Mouse (Mus musculus) brain, embryonic 14.5 days (tissue): ENCODE data around the gene Reln. TPM values are rescaled to one million over a fixed set of nuclear protein-coding genes. Genes with fewer than 3 reads are reported as not detected.
A peak's percentile ranks its signal among the peaks of the same experiment; 100 is the strongest.

ENCODE experiments used
- DNase-seq: peaks from one replicate; pipeline ENCODE4 v3.0.0-alpha.2; 2011; ENCODE audit warnings: low read depth
- CTCF ChIP-seq: fragments of 200-500 bp; IDR thresholded peaks from 2 replicates; pipeline ENCODE4 v1.5.1; 2012; ENCODE audit warnings: inconsistent platforms, mild to moderate bottlenecking, moderate library complexity, borderline replicate concordance; ENCODE audit not compliant: insufficient read depth, insufficient read length; ENCODE audit errors: extremely low read depth
- POLR2A ChIP-seq: fragments of 200-500 bp; IDR thresholded peaks from 2 replicates; pipeline ENCODE4 v1.6.1; 2012; ENCODE audit warnings: mild to moderate bottlenecking, inconsistent platforms, borderline replicate concordance; ENCODE audit not compliant: poor library complexity, insufficient read depth, insufficient read length, severe bottlenecking; ENCODE audit errors: extremely low read depth
- polyA plus RNA-seq: library from polyadenylated mRNA; depleted of rRNA; stranded (reverse); fragments of >200 nt; gene quantifications from 2 replicates; pipeline ENCODE4 v1.2.3, GENCODE M21; 2012; rRNA removed

The Reln gene
- polyA plus RNA-seq = 113 and 127 TPM in 2 replicates

DNA sequence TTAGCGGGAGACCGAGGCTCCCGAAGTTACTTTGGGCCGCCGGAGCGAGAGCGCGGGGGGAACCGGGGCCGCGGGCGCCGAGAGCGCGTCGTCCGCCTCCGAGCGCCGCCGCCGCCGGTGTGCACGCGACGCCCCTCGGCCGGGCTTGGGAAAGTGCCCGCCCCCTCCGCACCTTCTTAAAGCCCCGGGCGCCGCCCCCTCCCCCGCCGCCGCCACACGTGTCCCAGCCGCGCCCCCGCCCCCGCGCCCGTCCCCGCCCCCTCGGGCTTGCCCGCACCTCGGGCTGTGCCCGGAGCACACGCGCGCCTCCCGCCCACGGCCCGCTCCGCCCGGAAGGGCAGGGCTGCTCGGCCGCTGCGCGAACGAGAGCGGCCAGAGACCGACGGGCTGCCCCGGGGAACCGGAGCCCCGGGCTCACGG lies at the start of gene Reln:
Reln (minus strand) TSS at position 147 of the 420 bp plus-strand sequence.
- peak; percentile 81 for TF ChIP-seq POLR2A
- no peak for TF ChIP-seq CTCF
- peak; percentile 85 for DNase-seq

DNA sequence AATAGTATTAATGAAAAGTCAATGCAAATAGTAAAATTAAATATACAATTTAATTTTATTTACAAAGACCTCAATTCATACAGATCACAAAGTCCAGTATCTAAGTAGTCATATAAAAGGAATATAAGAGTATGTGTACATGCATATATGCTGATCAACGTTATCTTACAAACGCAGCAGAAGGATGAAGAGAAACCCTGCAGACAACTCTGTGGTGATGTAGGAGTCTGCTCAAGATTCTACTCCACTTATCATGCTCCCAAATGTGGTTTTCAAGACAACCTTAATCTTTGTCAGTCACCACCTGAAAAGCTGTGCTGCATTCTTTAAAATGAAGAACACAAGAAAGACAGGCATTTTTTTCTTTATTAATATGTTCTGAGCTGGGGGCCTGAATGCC lies 44.0 kb upstream of the Reln start:
- no peak for DNase-seq
- TF ChIP-seq POLR2A = no peak
- TF ChIP-seq CTCF = no peak

GRCm38 (mm10) chr5:22360510-22360909 lies 16.0 kb upstream of the Reln start:
- no peak for TF ChIP-seq CTCF
- no peak for TF ChIP-seq POLR2A
- DNase-seq = no peak

- no peak for DNase-seq
- TF ChIP-seq POLR2A (no peak), CTCF (no peak)
Measured at GRCm38 (mm10) chr5:22348412-22348811, 3.9 kb upstream of the Reln start.

DNA sequence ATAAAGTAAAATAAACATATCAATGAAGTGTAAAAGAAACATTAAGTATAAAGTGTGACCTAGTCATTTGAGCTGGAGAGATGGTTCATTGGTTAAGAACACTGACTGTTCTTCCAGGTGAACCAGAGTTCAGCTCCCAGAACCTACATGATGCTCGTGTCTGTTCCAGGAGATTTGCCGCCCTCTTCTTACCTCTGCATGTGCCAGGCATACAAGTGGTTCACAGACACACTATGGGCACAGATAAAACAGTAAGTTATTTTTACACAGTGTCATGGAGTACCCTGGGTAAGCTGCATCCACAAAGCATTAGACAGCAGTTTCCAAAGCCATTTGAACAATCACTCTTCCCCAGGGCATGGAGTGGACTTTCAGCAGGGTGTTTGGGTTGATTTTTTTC lies 3.2 kb upstream of the Reln start:
- no peak for DNase-seq
- TF ChIP-seq CTCF (no peak), POLR2A (no peak)

DNA sequence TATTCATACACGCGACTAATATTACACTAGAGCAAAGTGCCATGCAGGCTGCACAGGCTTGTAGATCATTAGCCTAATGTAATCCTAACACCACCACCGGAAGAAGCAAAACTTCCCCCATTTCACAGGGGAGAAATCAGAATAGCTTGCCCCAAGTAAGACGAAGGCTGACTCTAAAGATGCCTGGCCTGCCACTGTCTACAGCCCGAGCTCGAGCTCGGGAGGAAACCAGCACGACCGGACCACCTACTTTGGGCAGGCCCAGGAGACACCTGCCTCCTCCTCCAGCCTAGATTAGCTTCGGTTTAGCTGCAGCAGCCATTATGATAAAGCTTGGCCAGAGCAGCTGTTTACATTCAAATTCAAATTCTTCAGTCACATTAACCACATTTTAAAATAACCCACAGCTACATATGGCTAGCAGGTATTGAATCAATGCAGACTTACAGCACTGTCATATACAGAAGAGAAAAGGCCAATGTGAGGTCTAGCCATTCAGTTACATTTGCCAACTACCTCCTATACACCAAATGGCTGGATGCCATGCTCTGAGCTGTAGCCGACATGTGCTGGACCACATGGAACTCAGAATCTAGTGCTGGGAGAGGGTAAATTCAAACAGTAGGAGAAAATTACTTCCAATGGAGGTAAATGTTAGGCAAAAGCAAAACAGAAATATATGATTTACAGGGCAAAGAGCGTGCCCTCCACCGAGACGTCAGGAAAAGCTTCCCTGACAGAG lies 1.6 kb upstream of the Reln start:
- peak; percentile 44 for DNase-seq
- TF ChIP-seq CTCF (no peak), POLR2A (no peak)

- peak; percentile 79 for DNase-seq
- TF ChIP-seq POLR2A = no peak
- TF ChIP-seq CTCF = no peak
Measured at GRCm38 (mm10) chr5:22344976-22345651, 612 bp upstream of the Reln start.

- DNase-seq = peak; percentile 43
- no peak for TF ChIP-seq POLR2A
- TF ChIP-seq CTCF = no peak
Measured at GRCm38 (mm10) chr5:22343843-22344555, 503 bp downstream of the Reln start.

DNA sequence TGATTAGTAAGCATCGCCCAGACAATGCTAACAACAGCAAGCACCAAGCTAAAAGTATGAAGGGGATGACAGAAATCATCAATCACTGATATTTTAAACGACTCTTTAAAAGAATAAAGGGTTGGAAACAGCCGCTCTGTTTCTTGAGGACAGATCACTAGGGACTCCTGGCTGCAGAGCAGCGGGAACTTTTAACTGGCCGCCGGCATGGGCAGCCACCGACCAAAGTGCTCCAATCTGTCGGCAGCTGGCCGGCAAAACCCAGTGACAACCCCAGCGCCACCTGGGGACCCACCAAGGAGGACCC lies 1.0 kb downstream of the Reln start:
- no peak for DNase-seq

DNA sequence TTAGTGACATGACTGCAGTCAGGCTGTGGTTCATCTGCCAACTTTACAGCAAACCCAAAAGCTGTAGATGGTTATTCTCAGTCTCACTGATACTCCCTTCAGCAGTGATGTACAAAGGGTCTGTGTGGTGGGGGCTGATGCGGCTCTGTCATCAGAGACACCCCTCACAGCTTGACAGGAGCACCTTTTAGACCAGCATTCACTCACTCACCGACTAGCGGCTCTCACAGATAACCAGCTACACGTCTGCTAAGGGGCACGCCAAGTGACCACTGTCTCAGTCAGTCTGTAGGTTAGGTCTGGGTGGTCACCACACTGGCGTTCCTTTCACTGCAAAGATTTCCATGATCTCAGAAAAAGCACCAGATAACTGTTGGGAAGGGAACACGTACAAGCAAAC lies 2.0 kb downstream of the Reln start:
- no peak for TF ChIP-seq CTCF
- no peak for TF ChIP-seq POLR2A
- no peak for DNase-seq

More for the DNA sequence above, 1.0 kb downstream of the Reln start:
- no peak for TF ChIP-seq POLR2A
- TF ChIP-seq CTCF = no peak

- no peak for TF ChIP-seq CTCF
- TF ChIP-seq POLR2A = no peak
- DNase-seq = no peak
Measured at GRCm38 (mm10) chr5:22340991-22341390, 3.5 kb downstream of the Reln start.
